Mouse (Mus musculus): ENCODE measurements around the gene Susd1. TPM values are rescaled to one million over a fixed set of nuclear protein-coding genes. Genes with fewer than 3 reads are reported as not detected.
A peak's percentile ranks its signal among the peaks of the same experiment; 100 is the strongest.

The Susd1 gene
- 1 to 10 TPM; 7.1 to 7.5 TPM for total RNA-seq (2021)
- long read RNA-seq, experiment 1: 0 reads
- long read RNA-seq, experiment 2, partial matches to known transcripts: 0 of 1 reads
- long read RNA-seq, experiment 2, other reads (novel, unspliced or antisense): 1 of 1 reads

DNA sequence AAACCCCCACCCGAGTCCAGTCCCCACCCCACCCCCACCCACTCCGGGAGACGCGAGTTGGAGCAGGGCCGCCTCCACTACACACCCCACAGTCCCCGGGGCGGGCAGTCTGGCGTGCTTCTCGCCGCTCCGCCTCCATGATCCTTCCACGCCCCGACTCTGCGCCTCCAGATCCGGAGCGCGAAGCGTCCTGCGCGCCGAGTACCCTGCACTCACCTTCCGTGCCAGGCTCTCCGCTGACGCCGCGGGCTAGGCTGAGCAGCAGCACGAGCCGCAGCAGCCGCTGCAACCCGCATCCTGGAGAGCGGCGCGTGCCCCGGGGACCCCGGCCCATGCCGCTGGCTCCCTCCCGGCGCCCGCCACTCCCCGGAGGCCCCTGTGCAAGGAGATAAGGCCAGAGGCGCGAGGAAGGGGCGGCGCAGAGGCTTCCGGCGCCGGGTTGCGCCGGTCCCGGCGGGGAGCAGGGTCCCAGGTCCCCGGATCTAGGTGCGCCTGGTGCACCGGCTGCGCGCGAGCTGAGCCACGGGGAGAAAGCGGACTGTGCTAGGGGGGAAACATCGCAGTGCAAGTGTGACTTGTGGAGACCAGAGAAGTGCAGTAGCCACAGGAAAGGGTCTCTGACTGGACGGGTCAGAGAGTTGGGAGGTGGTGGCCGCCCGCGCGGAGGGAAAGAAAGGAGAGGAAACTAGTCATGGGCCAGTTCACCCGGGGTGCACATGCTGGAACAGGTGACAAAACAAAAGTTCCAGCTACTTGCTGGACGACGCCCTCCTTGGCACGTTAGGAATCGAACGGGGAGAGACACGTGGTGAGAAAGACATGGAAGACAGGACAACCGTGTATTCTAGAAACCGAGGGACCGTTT lies at the start of gene Susd1:
Gene Susd1 (minus strand): TSS at position 644 of the 865 bp plus-strand sequence.
- H3K27ac ChIP-seq: peak within 1 kb of the TSS; percentile 75
- peak; percentile 64 to 68 for DNase-seq (ENCODE audit: extremely low spot score in 1 of 2, low spot score in 2 of 2)
- TF ChIP-seq CTCF (IDR thresholded peaks at IDR 0.05): no peak
- H3K4me3 ChIP-seq: peak within 1 kb of the TSS; percentile 80
- intact Hi-C loops (cut with DNase I): loop anchor here (5.0 kb wide), 1 partner anchor 109 kb away; the partner anchor contains the start of gene Ptbp3

DNA sequence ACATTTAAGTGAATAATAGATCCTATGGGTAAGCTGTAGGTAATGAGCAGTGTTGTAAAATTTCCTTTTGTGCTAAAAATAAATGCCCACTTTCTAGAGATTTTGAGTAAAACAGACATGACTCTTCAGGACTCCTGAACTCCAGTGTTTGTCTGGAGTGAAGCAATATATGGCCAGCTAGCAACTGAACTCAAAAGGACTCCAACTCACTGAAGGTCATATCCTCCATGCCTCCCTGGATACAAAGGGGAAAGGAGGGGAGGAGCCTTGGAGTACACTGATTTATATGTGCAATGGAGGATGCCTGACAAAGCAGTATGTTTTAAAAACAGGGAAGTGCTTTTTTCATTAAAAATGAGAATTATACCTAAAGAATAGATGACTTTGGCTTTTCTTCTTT lies 32.9 kb upstream of the Susd1 start:
- Histone ChIP-seq H3K27ac (no peak overlapping the region), H3K4me3 (no peak overlapping the region)
- intact Hi-C loops (cut with DNase I): no loop called here
- DNase-seq (ENCODE audit: extremely low spot score in 1 of 2, low spot score in 2 of 2): no peak
- no peak for TF ChIP-seq CTCF (IDR thresholded peaks at IDR 0.05)

DNA sequence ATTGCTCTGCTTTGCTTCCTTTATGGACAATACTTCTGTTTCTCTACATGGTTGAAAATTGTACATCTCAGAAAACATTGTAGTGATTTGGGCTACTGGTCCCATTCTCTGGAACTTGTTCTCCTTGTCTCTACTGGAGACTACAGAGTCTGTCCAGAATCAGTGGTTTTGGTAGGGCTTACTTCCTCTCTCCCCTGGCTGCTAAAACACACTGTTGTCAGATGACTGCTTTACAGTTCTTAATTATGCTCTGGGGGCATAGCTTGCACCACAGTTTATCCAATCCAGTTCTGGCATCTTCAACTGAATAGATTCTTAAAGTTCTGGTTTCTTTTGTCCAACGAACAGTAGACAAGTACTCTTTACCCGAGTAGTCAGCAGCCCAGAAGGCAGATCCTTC lies 27.0 kb upstream of the Susd1 start:
- no peak for DNase-seq (ENCODE audit: extremely low spot score in 1 of 2, low spot score in 2 of 2)
- TF ChIP-seq CTCF (IDR thresholded peaks at IDR 0.05): no peak
- H3K4me3 ChIP-seq: no peak overlapping the region

DNA sequence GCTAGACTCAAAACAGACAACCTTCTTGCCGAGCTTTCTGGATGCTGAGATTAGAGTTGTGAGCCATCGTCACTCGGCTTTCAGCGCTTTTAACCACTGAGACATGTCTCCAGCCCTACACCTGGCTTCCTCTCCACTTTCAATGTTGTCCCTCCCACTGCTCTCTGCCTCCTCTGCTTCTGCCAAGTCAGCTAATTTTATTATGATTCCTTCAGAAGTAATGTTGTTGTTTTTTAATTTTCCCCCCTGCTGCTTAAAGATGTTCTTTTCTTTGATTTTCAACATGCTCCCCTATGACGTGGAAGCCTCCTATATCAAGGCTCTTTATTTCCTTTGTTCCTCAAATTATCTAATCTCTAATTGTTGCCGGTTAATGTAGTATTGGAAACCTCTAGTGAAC lies 26.2 kb upstream of the Susd1 start:
- no peak for TF ChIP-seq CTCF (IDR thresholded peaks at IDR 0.05)
- intact Hi-C loops (cut with DNase I): loop anchor here (5.0 kb wide), 1 partner anchor 82 kb away; no protein-coding TSS in a partner anchor

More for the DNA sequence above, 27.0 kb upstream of the Susd1 start:
- no peak overlapping the region for H3K27ac ChIP-seq
- intact Hi-C loops (cut with DNase I): no loop called here

DNA sequence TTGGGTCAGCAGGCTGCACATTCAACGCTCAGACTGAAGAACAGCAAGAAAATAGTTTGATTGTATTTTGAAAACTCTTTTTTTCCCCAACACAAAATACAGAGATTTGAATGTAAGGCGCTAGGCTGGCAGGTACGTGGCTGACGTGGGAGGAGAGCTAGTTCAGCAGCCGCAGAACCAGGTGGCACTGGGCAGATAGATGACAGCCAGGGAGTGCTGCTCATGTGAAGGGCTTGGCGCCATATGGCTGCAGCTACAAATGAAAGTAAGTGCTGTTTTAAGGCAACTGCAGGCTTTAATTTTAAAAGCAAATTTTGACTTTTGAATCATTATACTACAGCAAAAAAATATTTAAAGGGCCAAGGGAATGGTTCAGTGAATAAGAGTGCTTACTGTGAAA lies 24.1 kb upstream of the Susd1 start:
- no peak for TF ChIP-seq CTCF (IDR thresholded peaks at IDR 0.05)
- peak; percentile 36 to 54 for DNase-seq (ENCODE audit: extremely low spot score in 1 of 2, low spot score in 2 of 2)
- intact Hi-C loops (cut with DNase I): loop anchor here (5.0 kb wide), 1 partner anchor 80 kb away; no protein-coding TSS in a partner anchor
- no peak overlapping the region for H3K27ac ChIP-seq
- H3K4me3 ChIP-seq: no peak overlapping the region

More for the DNA sequence above, 26.2 kb upstream of the Susd1 start:
- DNase-seq (ENCODE audit: extremely low spot score in 1 of 2, low spot score in 2 of 2): no peak
- Histone ChIP-seq H3K27ac (no peak overlapping the region), H3K4me3 (no peak overlapping the region)

DNA sequence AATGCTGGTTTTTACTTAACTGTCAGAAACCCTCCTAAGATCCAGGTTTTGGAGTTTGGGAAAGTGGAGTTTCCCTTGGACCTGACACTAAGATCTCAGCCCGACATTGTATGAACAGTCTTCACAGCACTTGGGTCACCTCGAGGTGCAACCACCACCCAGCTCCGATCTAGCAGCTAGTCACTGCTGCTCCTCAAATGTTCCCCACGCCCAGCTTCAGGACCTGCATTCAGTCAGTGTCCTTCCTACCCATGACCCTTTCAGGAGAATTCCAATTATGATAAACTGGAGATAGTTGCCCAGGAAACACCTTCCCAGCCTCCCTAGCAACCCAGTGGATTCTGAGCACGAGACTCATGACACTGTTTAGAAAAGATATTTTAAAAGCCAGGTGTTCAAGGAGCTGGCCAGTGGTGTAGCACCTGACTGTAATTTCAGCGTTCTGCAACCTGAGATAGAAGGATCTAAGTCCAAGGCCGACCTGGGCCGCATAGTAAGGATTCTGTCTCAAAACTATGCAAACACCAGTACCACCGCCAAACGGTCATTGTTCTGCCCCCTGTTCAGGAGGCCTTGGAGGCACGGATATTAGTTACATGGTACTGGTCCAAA lies 22.8 kb upstream of the Susd1 start:
- TF ChIP-seq CTCF (IDR thresholded peaks at IDR 0.05): no peak
- intact Hi-C loops (cut with DNase I): loop anchor here (5.0 kb wide), 1 partner anchor 79 kb away; no protein-coding TSS in a partner anchor
- no peak for DNase-seq (ENCODE audit: extremely low spot score in 1 of 2, low spot score in 2 of 2)
- H3K27ac ChIP-seq: no peak overlapping the region
- H3K4me3 ChIP-seq: no peak overlapping the region

DNA sequence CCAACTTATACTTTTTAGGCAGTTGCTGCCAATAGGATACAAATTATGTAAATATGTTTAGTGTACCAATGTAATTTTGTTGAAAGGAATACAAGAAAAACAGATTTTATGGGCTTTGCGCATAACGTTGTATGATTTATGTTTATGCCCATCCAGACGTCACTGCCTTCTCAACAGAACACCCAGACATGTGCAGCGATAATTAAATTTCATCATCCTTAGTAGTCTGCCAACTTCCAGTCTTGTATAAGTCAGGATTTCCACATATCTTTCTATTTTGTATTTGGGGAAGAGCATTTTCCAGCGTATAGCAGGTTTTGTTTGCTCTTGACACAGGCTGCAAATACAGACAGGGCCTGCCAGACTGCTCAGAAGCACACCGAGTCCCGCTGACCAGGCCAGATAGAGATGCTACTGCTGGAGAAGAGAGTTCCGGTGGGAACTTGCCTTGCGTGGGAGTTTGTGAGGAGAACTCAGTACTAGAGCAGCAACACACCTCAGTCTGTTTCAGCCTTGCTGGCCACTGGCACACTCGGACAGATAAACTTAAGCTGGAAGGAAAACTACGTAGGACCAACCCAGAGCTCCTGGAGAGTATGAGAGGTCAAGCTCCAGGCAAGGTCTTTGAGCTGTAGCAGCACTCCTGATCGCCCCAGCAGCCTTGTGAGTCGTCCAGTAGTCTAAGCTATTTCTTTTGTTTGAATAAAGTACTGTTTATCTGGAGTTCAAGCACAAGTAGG lies 21.0 kb upstream of the Susd1 start:
- intact Hi-C loops (cut with DNase I): no loop called here
- Histone ChIP-seq H3K4me3 (no peak overlapping the region), H3K27ac (no peak overlapping the region)
- DNase-seq (ENCODE audit: extremely low spot score in 1 of 2, low spot score in 2 of 2): no peak
- TF ChIP-seq CTCF (IDR thresholded peaks at IDR 0.05): no peak

DNA sequence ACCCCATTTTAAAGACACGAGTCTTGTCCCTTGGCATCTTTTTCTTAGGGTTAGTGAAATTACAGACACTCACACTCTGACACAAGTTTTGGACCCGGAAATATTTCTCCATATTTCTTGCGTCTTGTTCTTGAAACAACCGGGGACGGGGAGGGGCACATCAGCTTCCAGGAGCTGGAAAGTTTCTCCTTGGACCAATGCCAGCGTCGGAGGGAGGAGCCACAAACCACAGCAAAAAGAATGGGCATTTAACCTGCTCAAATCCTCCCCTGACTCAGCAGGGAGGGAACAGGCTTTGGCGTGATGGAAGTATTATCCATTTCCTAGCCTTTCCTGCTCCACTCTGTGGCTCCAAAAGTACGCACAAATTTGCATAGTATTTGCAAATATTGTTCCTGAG lies 19.5 kb upstream of the Susd1 start:
- Histone ChIP-seq H3K4me3 (no peak overlapping the region), H3K27ac (no peak overlapping the region)
- intact Hi-C loops (cut with DNase I): no loop called here
- no peak for DNase-seq (ENCODE audit: extremely low spot score in 1 of 2, low spot score in 2 of 2)
- no peak for TF ChIP-seq CTCF (IDR thresholded peaks at IDR 0.05)

DNA sequence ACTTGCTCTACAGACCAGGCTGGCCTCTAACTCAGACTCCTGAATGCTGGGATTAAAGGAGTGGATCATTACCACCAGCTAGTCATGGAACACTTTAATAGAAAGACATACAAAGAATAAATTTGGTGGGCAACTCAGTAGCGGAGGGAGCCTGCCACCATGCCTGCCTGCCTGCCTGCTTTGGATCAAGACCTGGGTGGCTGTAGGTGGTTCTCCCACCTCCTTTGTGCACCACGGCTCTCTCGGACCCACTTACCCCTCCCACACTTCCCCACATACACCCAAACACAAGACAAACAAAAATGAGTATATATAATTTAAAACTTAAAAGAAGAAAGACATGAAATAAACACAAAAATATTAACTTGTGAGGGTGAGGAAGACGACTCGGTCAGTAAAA lies 18.7 kb upstream of the Susd1 start:
- no peak for TF ChIP-seq CTCF (IDR thresholded peaks at IDR 0.05)

DNA sequence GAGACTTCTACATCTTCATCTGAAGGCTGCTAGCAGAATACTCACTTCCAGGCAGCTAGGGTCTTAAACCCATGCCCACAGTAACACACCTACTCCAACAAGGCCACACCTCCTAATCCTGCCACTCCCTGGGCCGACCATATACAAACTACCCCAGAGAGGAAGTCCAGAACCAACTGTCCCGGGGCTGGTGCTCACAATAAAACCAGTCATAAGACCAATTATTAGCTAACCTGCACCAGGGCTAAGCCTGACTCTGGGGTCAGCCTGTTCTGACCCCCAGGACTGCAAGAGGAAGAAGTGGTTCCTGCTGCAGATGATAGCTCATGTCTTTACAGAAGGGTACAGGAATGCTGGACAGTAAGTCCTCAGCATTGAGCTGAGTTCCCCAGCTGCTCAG lies 17.0 kb upstream of the Susd1 start:
- TF ChIP-seq CTCF (IDR thresholded peaks at IDR 0.05): no peak
- intact Hi-C loops (cut with DNase I): no loop called here
- H3K27ac ChIP-seq: no peak overlapping the region
- no peak overlapping the region for H3K4me3 ChIP-seq
- DNase-seq (ENCODE audit: extremely low spot score in 1 of 2, low spot score in 2 of 2): no peak

More for the DNA sequence above, 18.7 kb upstream of the Susd1 start:
- H3K4me3 ChIP-seq: no peak overlapping the region
- intact Hi-C loops (cut with DNase I): no loop called here
- H3K27ac ChIP-seq: no peak overlapping the region
- no peak for DNase-seq (ENCODE audit: extremely low spot score in 1 of 2, low spot score in 2 of 2)

DNA sequence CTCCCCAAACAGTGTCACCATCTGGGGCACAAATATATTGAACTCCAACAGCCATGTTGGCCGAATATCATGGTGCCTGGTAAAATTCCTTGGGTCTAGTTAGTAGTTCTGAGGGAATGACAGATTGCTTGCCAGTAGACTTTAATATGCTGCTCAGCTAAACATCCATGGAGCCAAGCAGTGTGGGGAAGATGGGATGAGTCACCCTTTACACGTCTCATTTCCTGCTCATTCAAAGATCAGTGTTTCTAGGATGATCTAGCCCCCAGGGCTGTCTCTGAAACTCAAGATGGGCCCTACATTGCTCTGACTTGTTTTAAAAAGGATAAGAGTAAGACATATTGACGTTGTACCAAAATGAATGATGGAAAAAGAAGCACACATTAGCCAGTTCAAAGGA lies 15.6 kb upstream of the Susd1 start:
- Histone ChIP-seq H3K4me3 (no peak overlapping the region), H3K27ac (no peak overlapping the region)
- TF ChIP-seq CTCF (IDR thresholded peaks at IDR 0.05): no peak
- intact Hi-C loops (cut with DNase I): no loop called here
- no peak for DNase-seq (ENCODE audit: extremely low spot score in 1 of 2, low spot score in 2 of 2)
